In genomic region chr5:139178895-139179631, GRCm38 (mm10) we compare ENCODE assay signal across 8 mouse cellular contexts. TPM values are rescaled to one million over a fixed set of nuclear protein-coding genes. Genes with fewer than 3 reads are reported as not detected.
A peak's percentile ranks its signal among the peaks of the same experiment; 100 is the strongest.
DNase-seq lines count a peak whose midpoint lies in the region; ATAC-seq and TF ChIP-seq lines count a peak whose summit lies in the region.

No protein-coding gene starts in this region.

- ATAC-seq in embryonic facial prominence, embryonic 13.5 days (ENCODE audit: insufficient number of reproducible peaks, insufficient read depth, low FRiP score, low TSS enrichment, low read depth) = peak; percentile 65; the same call in 1 of the 2 replicates
- ATAC-seq in limb, embryonic 14.5 days (ENCODE audit: low FRiP score, low read depth) = peak; percentile 81
- ATAC-seq in midbrain, postnatal 0 days (ENCODE audit: low FRiP score) = peak; percentile 68; the same call in 1 of the 2 replicates

- peak; percentile 74 for DNase-seq in 416B (ENCODE audit: low read depth)
- DNase-seq in adrenal gland, postnatal 36 days = peak; percentile 85 to 91
- DNase-seq in heart, adult 8-10 months (ENCODE audit: low spot score) = peak; percentile 64
- peak; percentile 35 to 73 for DNase-seq in kidney, adult 8-10 months
- peak; percentile 73 for DNase-seq in limb, embryonic 14.5 days (ENCODE audit: low spot score)
- peak; percentile 85 for DNase-seq in midbrain, postnatal 0 days (ENCODE audit: low spot score)
- peak; percentile 69 to 90 for DNase-seq in spleen, postnatal 10 days (ENCODE audit: low spot score in 2 of 2)

- no peak for TF ChIP-seq POLR2A in limb, embryonic 14.5 days (IDR thresholded peaks at IDR 0.05; ENCODE audit: borderline replicate concordance, extremely low read depth, insufficient read depth, insufficient read length)

- H3K4me2 ChIP-seq in embryonic facial prominence, embryonic 13.5 days = no peak overlapping the region
- H3K4me2 ChIP-seq in limb, embryonic 14.5 days (replicated peaks; ENCODE audit: low read depth, low read length, severe bottlenecking) = no peak overlapping the region
- no peak overlapping the region for H3K4me2 ChIP-seq in midbrain, postnatal 0 days (ENCODE audit: low read depth, low read length, poor library complexity, severe bottlenecking)

- peak; percentile 95 for TF ChIP-seq CTCF in midbrain, postnatal 0 days (IDR thresholded peaks at IDR 0.05)

- H3K27me3 ChIP-seq in embryonic facial prominence, embryonic 13.5 days = no peaks in the 10 kb centered on the region
- no peaks in the 10 kb centered on the region for H3K27me3 ChIP-seq in limb, embryonic 14.5 days (ENCODE audit: control insufficient read depth, insufficient read depth, low read length)
- H3K27me3 ChIP-seq in midbrain, postnatal 0 days (ENCODE audit: insufficient read depth, low read length) = no peaks in the 10 kb centered on the region

- H3K27ac ChIP-seq in embryonic facial prominence, embryonic 13.5 days = no peak overlapping the region
- no peak overlapping the region for H3K27ac ChIP-seq in limb, embryonic 14.5 days (replicated peaks; ENCODE audit: low read depth, low read length)
- no peak overlapping the region for H3K27ac ChIP-seq in midbrain, postnatal 0 days (ENCODE audit: low read depth, low read length)

- H3K4me3 ChIP-seq in embryonic facial prominence, embryonic 13.5 days = no peak overlapping the region
- H3K4me3 ChIP-seq in limb, embryonic 14.5 days (replicated peaks; ENCODE audit: low read length) = no peak overlapping the region
- no peak overlapping the region for H3K4me3 ChIP-seq in midbrain, postnatal 0 days (ENCODE audit: low read depth, low read length)

- 26% methylated on average over 11 of the region's 11 CpGs for WGBS in embryonic facial prominence, embryonic 13.5 days
- 26% methylated on average over 11 of the region's 11 CpGs for WGBS in limb, embryonic 14.5 days
- WGBS in midbrain, postnatal 0 days = 29% methylated on average over 11 of the region's 11 CpGs

- H3K36me3 ChIP-seq in embryonic facial prominence, embryonic 13.5 days = peaks cover 78% of the 10 kb centered on the region
- H3K36me3 ChIP-seq in limb, embryonic 14.5 days (ENCODE audit: control insufficient read depth, insufficient read depth, low read length) = peaks cover 48% of the 10 kb centered on the region
- peaks cover 52% of the 10 kb centered on the region for H3K36me3 ChIP-seq in midbrain, postnatal 0 days (ENCODE audit: insufficient read depth, low read length)

- H3K4me1 ChIP-seq in embryonic facial prominence, embryonic 13.5 days = 0 out of 2 replicates have a peak, but pooled peaks cover 4% of the 10 kb centered on the region
- H3K4me1 ChIP-seq in limb, embryonic 14.5 days (ENCODE audit: control insufficient read depth, insufficient read depth, low read length) = peaks cover 20% of the 10 kb centered on the region
- no peaks in the 10 kb centered on the region for H3K4me1 ChIP-seq in midbrain, postnatal 0 days (ENCODE audit: insufficient read depth, low read length)

- no peak overlapping the region for H3K9ac ChIP-seq in embryonic facial prominence, embryonic 13.5 days
- H3K9ac ChIP-seq in limb, embryonic 14.5 days (ENCODE audit: low read depth, low read length, severe bottlenecking) = no peak overlapping the region
- no peak overlapping the region for H3K9ac ChIP-seq in midbrain, postnatal 0 days (replicated peaks; ENCODE audit: low read length, poor library complexity, severe bottlenecking)

- no peaks in the 10 kb centered on the region for H3K9me3 ChIP-seq in embryonic facial prominence, embryonic 13.5 days
- no peaks in the 10 kb centered on the region for H3K9me3 ChIP-seq in limb, embryonic 14.5 days (ENCODE audit: control insufficient read depth, low read length)
- no peaks in the 10 kb centered on the region for H3K9me3 ChIP-seq in midbrain, postnatal 0 days (ENCODE audit: low read length)

RNA-seq across cellular contexts. Expression of gene Sun1, which starts 21.4 kb away (rescaled TPM):
- total RNA-seq in adrenal gland, postnatal 36 days (2021) = 100 to 1,000 TPM in 1 of 2 experiments, 10 to 100 TPM in 1; 73.4 to 105 TPM
- 51.5 and 53.0 TPM in 2 replicates for polyA plus RNA-seq in embryonic facial prominence, embryonic 13.5 days (2015; fragmentation: Nextera tagmentation; extraction: Ambion mirVana)
- total RNA-seq in heart, adult 8-10 months (2022) = 10 to 100 TPM; 48.0 to 58.0 (median 50.7) TPM
- 65.3 and 67.3 TPM in 2 replicates for polyA plus RNA-seq in limb, embryonic 14.5 days (2012; rRNA removed)
- polyA plus RNA-seq in limb, embryonic 14.5 days (2014; fragmentation: Nextera tagmentation; extraction: Ambion mirVana) = 50.0 and 53.7 TPM in 2 replicates
- total RNA-seq in midbrain, postnatal 0 days (2014; rRNA removed) = 63.6 and 75.0 TPM in 2 replicates
- 32.1 and 35.3 TPM in 2 replicates for polyA plus RNA-seq in midbrain, postnatal 0 days (2015; fragmentation: Nextera tagmentation; extraction: Ambion mirVana)

RNA-seq across cellular contexts. Expression of gene Dnaaf5, which starts 29.0 kb away (rescaled TPM):
- 10 to 100 TPM; 22.7 to 22.8 TPM for total RNA-seq in adrenal gland, postnatal 36 days (2021)
- 4.4 and 4.6 TPM in 2 replicates for polyA plus RNA-seq in embryonic facial prominence, embryonic 13.5 days (2015; fragmentation: Nextera tagmentation; extraction: Ambion mirVana)
- 10 to 100 TPM; 16.1 to 20.0 (median 18.2) TPM for total RNA-seq in heart, adult 8-10 months (2022)
- polyA plus RNA-seq in limb, embryonic 14.5 days (2012; rRNA removed) = 15.1 and 20.1 TPM in 2 replicates
- 5.3 and 6.7 TPM in 2 replicates for polyA plus RNA-seq in limb, embryonic 14.5 days (2014; fragmentation: Nextera tagmentation; extraction: Ambion mirVana)
- 11.6 and 14.0 TPM in 2 replicates for total RNA-seq in midbrain, postnatal 0 days (2014; rRNA removed)
- polyA plus RNA-seq in midbrain, postnatal 0 days (2015; fragmentation: Nextera tagmentation; extraction: Ambion mirVana) = 1.9 and 2.9 TPM in 2 replicates

RNA-seq across cellular contexts. Expression of gene Prkar1b, which starts 29.3 kb away (rescaled TPM):
- total RNA-seq in adrenal gland, postnatal 36 days (2021) = 10 to 100 TPM; 20.2 to 52.4 TPM
- 27.7 and 31.1 TPM in 2 replicates for polyA plus RNA-seq in embryonic facial prominence, embryonic 13.5 days (2015; fragmentation: Nextera tagmentation; extraction: Ambion mirVana)
- total RNA-seq in heart, adult 8-10 months (2022) = 1 to 10 TPM; 2.1 to 2.7 (median 2.3) TPM
- 17.4 and 19.2 TPM in 2 replicates for polyA plus RNA-seq in limb, embryonic 14.5 days (2012; rRNA removed)
- polyA plus RNA-seq in limb, embryonic 14.5 days (2014; fragmentation: Nextera tagmentation; extraction: Ambion mirVana) = 15.8 and 17.0 TPM in 2 replicates
- total RNA-seq in midbrain, postnatal 0 days (2014; rRNA removed) = 312 and 397 TPM in 2 replicates
- 415 and 445 TPM in 2 replicates for polyA plus RNA-seq in midbrain, postnatal 0 days (2015; fragmentation: Nextera tagmentation; extraction: Ambion mirVana)
